Mouse (Mus musculus) WW6 (cell line): Measurements from ENCODE around the gene Zfp747.
"Not testable (repeated sequence)": the region's sequence is repeated elsewhere in the genome, so short reads cannot be mapped to it uniquely, and the experiment has no call there.

Source experiments
- DNase-seq: peaks from one replicate; pipeline ENCODE4 v3.0.0-alpha.2; 2013; ENCODE audit warnings: low read depth, low spot score

The Zfp747 gene

DNA sequence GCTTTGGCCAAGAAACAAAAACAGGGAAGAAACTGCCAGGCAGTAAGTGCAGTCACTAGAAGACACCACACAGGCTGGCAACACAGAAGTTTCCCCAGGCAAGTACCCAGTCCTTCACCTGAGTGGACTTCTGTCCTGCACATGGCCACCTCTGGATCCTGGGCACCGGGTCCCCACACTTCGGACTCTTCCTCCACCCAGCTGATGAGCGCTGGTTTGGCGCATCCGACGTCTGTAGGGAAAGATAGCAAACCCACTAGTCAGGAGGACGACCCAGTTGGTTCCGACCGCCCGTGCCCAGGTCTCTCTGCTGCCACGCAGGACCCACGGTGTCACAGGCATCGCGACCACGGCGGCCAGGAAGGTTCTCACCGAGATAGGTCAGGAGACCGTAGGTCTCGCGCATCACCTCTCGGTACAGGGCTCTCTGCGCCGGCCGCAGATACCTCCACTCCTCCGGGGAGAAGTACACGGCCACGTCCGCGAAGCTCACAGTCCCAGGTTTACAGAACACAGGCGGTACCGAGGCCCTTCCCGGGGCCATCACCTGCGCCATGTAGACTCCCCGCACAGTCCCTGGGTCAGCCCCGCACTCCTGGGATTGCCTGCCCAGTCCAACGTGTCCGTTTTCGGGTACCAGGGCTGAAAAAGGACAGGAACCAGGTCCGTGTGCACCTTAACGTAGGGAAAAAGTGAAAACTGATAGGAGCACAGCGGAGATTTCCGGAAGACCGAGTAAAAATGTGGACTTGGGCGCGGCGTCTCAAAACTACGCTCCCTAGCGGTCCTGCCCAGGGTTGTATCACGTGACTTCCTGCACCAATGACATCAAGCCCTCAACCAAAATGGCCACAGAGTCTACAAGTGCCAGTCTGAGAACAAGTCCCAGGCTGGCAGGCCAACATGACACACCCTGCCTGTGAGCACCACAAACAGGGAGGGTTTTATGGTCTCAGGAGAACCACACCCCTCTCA, at the start of gene Zfp747:
Zfp747 (minus strand) TSS at position 780 of the 975 bp plus-strand sequence.
- DNase-seq = peak; percentile 81

DNA sequence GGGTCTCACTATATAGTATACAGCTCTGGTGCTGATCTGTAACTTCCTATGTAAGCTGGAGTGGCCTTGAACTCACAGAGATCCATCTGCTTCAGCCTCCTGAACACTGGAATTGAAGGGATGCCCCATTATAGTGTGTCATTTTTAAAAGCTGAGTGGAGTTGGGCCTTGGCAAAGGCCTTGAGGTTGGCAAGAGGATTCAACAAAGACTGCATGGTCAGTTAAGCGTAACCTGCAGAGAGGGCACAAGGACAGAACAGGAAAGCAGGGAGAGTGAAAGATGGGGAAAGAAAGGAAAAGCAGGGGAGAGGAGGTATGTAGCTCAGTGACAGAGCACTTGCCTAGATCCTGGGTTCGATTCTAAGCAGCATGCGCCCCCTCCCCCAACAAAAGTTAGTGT, 49.4 kb upstream of the Zfp747 start:
- no peak for DNase-seq

DNA sequence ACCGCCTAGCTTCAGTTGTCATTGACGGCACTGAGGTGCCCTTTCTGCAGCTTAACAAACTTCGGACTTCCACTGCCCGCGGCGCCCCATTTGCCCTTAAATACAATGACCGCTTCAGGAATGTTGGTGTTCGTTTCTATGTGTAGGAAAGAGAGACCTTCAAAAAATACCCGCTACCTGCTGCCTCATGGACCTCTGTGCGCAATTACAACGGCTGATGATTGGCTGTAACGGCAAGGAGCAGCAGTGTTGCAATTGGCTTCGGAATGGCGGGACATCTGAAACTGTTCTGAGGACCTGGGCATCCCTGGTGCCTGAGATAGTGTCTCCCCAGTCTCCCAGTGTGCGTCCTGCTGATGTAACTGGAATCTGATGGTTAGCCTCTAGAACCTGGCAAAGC, 46.4 kb upstream of the Zfp747 start:
- DNase-seq = no peak

DNA sequence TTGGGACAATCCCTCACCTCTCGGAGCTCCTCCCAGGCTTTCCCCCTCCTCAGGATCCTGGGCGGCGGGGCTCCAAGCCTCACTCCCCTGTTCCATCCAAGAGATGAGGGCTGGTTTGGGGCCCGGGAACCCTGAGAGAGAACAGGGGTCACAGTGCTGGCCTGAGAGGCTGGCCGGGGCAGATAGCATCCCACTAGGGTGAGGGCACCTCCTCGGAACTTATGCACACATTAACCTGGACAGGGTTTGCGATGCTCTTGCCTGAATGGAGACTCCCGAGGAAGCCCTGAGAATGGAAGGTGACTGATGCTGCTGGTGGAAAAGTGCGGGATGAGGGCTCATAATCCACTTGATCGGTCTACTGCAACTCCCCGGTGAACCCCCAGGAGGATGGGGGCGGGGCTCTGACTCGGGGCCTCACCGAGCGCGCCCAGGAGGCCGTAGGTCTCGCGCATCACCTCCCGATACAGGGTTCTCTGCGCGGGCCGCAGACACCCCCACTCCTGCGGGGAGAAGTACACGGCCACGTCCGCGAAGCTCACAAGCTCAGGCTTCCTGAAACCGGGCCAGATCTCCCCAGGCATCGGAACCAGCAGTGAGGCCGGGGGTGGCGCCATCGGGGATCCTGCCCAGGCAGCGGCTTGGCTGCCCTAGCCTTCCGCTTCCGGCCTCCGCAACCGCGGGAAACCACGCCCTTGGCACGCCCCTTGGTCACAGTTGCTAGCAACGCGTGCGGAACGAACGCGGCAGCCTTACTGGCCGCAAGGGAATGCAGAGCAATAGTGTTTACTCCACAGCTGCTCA, 45.7 kb upstream of the Zfp747 start, which contains the start of gene Zfp688:
Zfp688 (minus strand) TSS at position 681 of the 804 bp plus-strand sequence.
- peak; percentile 76 for DNase-seq

DNA sequence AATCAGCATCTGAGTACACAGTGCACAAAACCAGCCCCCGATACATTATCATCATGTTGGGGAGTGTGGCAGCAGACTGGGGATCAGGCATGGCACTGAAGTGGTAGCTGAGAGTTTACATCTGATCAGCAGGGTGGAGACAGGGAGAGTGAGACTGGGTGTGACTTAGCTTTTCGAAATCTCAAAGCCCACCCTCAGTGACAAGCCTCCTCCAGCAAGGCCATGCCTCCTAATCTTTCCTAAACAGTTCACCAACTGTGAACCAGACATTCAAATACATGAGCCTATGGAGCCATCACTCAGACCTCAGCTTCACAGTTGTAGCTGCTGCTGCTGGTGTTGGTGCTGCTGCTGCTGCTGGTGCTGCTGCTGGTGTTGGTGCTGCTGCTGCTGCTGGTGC, 35.6 kb upstream of the Zfp747 start:
- no peak for DNase-seq

DNA sequence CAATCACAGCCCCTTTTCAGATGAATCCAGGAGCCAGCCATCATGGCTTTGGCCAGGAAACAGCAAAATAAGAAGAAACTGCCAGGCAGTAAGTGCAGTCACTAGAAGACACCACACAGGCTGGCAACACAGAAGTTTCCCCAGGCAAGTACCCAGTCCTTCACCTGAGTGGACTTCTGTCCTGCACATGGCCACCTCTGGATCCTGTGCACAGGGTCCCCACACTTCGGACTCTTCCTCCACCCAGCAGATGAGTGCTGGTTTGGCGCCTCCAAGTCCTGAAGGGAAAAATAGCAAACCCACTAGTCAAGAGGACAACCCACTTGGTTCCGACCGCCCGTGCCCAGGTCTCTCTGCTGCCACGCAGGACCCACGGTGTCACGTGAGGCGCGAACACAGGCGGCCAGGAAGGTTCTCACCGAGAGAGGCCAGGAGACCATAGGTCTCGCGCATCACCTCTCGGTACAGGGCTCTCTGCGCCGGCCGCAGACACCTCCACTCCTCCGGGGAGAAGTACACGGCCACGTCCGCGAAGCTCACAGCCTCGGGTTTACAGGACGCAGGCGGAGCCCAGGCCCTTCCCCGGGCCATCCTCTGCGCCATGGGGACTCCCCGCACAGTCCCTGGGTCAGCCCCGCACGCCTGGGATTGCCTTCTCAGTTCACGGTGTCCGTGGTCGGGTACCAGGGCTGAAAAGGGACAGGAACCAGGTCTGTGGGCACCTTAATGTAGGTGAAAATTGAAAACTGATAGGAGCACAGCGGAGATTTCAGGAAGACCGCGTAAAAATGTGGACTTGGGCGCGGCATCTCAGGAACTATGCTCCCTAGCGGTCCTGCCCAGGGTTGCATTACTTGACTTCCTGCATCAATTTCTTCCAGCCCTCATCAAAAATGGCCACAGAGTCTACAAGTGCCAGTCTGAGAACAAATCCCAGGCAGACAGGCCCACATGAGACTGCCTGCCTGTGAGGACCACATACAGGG, 30.4 kb upstream of the Zfp747 start, which contains the start of gene Zfp764:
Zfp764 (minus strand) TSS at position 821 of the 986 bp plus-strand sequence.
- DNase-seq = peak; percentile 62

DNA sequence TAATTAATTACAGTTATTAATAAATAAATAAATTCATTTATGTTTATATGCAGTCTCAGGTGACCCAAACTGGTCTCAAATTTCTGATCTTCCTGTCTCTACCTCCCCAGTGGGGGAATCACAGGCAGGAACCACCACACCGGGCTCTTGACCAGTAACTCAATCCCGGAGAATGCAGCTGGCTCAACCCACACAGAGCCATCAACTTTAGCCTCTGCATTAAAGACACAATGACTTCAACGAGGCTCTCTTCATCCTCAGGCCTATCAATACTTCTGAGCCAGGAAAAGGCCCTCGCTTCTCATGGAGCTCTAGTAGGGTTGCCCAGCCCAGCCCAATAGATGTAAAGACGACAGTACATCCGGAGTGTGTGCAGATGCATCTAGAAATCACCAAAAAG, 28.3 kb upstream of the Zfp747 start:
- not testable (repeated sequence) for DNase-seq

DNA sequence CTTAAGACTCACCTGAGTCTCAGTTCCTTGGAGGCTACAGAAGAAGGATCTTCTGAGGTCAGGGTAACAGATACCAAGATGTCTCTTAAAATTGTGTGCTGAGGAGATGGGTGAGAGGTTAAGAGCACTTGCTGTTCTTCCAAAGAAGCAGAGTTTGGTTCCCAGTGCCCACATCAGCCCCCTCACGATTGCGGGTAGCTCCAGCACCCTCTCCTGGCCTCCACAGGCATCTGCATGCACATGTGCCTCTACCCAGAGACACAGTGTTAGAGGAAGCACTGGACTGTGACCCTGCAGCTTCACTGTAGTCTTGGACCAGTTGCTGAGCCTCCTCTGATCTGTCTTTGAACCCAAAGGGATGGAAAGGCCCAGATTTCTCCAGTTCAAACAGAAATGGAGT, 27.1 kb upstream of the Zfp747 start:
- no peak for DNase-seq

DNA sequence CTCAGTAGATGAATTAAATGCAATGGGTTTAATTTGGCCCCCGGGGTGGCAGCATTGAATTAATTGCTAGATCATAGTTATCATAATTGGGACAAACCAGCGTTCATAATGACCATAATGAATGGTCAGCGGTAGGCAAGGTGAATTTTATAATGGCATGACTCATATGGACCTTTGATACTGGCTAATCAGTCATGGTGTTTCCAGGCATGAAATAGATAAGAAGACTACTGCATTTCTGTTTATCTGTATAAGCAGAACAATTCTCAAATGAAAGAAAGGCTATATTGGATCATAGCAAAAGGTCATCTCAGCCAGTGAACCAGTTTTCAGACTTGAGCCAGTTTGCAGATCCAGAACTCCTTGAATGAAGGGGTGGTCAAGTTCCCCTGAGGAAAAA, 24.5 kb upstream of the Zfp747 start:
- DNase-seq = no peak

DNA sequence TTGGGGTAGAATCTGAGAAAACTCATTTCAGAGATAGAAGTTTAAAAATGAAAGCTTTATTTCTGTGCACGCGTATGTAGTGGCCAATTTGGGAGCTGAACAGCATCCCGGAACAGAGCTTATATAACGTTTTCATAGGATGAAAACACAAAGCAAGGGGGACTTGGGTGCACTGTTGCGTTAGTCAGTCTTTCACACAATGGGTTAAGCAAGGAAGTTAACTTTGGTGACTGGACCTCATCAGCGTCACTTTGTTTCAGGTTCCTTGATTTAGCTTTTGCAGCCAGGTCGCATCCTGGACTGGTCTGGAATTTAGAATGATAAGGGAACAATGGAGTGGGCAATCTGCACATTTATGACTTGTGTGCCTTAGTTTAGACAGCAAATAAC, 18.1 kb upstream of the Zfp747 start:
- DNase-seq = no peak

DNA sequence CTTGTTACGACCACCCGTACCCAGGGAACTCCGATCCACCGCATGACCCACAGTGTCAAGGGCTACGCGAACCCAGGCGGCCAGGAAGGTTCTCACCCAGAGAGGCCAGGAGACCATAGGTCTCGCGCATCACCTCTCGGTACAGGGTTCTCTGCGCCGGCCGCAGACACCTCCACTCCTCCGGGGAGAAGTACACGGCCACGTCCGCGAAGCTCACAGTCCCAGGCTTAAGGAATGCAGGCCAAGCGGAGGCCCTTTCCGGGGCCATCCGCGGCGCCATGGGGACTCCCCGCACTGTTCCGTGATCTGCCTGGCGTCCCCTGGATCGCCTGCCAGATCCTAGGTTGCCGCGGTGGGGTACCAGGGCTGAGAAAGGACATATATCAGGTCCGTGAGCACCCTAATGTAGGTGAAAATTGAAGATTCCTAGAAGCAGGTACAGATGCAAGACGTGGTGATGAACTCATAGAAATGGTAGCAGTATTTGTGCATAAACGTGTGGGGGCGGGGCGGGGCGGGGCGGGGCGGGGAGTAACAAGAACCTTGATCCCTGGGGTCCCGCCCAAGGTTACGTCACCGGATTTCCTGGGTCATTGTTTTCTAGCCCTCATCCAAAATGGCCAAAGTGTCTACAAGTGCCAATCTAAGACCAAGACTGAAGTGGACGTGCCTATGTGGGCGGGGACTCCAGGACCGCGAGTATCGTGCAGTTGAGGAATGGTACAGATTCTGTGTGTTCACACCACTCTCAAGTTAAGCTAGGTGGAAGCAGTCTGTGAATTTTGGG, 17.5 kb upstream of the Zfp747 start, which contains the start of gene E430018J23Rik:
E430018J23Rik (minus strand) TSS at position 473 of the 787 bp plus-strand sequence.
- peak; percentile 91 for DNase-seq

DNA sequence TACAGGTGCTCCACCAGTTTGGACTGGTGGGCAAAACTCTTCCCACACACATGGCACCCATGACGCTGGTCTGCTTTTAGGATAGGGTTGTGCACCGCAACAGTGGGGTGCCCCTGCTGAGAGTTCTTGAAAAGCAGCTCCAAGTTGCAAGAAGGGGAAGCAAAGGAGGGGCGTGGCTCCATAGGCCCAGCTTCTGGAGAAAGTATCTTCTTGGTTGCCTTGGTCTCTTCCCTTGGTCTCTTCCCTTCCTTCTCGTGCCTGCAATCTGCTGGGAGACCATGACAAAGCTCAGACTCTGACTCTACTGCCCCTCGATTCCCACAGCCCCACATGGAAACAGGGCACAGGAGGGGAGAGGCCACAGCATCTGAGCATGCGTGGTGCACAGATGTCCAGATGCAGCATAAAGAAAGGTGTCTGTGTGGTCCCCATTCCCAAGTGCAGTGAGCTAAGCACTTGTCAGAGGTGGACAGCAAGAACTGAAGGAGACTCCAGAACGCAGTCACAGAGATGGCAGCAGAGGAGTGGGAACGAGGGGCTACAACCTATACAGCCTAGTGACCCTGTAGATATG, 16.5 kb upstream of the Zfp747 start:
- DNase-seq = no peak

DNA sequence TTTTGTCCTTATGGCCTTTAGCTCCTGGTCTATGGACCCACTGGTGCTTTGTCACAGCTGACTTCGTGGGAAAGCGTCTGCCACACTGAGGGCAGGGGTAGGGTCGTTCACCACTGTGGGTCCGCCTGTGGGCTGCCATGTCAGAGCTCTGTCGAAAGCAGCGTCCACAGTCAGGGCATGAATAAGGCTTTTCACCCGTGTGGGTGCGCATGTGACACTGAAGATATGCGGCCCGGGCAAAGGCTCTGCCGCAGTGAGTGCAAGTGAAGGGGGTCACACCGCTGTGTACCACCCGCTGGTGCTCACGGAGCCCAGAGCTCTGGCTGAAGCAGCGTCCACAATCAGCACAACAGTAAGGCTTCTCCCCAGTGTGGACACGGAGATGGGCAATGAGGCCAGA, 15.7 kb upstream of the Zfp747 start:
- DNase-seq = no peak

DNA sequence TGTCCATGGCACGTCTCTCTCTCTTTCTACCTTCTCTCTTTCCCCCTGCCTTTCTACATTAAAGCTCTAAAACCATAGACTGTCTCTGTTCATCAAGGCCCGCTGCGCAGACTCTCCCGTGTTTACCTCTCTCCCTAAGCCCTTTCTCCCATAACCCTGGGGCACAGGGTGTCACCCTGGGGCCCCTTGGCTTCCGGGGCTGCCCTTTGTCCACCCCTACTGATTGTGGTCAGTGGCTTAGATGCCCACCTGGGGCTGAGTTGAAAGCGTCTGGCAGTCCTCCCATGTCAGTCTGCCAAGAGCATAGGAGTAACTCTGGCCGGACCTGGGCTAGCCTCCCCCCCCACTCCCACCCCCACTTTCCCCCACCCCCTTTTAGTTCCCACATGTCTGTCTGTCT, 14.5 kb upstream of the Zfp747 start:
- DNase-seq = no peak

DNA sequence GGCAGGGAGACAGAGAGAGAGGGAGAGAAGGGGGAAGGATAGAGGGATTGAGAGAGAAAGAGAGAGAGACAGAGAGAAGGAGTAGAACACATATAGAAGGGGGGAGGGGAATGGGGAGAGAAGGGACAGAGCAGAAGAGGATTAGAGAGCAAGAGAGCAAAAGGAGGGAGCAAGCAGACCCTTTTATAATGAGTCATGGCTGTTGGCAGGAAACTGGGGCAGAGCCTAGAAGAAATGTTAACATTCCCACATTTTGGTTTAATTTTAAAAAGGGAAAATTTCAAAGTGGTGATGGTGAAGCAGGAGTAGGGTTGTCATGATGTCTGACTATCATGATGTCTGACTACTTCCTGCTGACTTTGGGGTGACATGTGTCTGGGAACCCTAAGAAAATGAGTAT, 12.4 kb upstream of the Zfp747 start:
- not testable (repeated sequence) for DNase-seq

DNA sequence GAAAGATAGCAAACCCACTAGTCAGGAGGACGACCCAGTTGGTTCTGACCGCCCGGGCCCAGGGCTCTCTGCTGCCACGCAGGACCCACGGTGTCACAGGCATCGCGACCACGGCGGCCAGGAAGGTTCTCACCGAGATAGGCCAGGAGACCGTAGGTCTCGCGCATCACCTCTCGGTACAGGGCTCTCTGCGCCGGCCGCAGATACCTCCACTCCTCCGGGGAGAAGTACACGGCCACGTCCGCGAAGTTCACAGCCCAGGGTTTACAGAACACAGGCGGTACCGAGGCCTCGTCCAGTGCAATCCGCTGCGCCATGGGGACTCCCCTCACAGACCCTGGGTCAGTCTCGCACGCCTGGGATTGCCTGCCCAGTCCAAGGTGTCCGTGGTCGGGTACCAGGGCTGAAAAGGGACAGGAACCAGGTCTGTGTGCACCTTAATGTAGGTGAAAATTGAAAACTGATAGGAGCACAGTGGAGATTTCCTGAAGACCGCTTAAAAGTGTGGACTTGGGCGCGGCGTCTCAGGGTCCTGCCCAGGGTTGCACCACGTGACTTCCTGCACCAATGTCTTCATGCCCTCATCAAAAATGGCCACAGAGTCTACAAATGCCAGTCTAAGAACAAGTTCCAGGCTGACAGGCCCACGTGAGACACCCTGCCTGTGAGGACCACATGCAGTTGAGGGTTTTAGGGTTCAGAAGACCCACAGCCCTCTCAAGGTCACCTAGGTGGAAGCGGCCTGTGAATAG, 11.0 kb upstream of the Zfp747 start, which contains the start of gene 9130019O22Rik:
9130019O22Rik (minus strand) TSS at position 526 of the 752 bp plus-strand sequence.
- DNase-seq = peak; percentile 65

DNA sequence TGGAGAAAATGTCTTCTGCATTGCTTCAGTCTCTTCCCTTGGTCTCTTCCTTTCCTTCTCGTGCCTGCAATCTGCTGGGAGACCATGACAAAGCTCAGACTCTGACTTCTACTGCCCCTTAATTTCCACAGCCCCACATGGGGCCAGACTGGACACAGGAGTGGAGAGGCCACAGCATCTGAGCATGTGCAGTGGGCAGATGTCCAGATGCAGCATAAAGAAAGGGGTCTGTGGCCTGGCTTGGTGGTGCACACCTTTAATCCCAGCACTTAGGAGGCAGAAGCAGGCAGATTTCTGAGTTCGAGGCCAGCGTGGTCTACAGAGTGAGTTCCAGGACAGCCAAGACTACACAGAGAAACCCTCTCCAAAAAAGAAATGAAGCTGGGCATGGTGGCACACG, 9.7 kb upstream of the Zfp747 start:
- not testable (repeated sequence) for DNase-seq

DNA sequence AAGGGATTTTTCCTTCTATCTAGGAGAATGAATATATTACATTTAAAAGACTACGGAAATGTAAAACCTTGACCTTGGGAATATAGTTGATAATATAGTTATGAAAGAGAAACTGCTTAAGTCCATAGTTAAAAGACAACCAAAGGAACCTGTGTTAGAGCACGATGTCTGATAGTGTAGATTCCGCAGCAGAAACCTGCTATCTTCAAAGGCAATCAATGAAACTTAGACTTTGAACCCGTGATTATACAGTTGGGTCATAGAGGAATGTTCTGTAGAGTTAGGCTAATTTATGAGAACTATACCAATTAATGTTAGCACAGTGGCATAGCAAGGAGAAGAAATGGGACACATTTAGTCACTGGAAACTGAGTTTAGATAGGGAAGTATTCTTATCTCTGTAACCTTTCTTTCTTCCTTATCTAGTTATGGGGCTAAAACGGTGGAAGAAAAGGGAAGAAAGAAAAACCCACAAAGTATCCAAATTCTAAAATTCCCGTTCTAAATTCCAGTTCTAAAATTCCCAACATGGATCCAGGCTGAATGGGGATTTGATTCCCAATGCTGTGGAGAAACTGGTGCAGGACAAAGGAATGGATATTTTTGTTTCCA, 2.6 kb upstream of the Zfp747 start:
- no peak for DNase-seq

DNA sequence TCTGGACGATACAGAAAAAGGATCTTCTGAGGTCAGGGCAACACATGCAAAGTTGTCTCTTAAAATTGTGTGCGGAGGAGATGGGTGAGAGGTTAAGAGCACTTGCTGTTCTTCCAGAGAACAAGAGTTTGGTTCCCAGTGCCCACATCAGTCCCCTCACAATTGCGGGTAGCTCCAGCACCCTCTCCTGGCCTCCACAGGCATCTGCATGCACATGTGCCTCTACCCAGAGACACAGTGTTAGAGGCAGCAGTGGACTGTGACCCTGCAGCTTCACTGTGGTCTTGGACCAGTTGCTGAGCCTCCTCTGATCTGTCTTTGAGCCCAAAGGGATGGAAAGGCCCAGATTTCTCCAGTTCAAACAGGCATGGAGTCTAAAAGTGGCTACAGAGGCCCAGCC, 4.0 kb downstream of the Zfp747 start:
- not testable (repeated sequence) for DNase-seq
